Mouse (Mus musculus) MEL (cell line): ENCODE results near the gene Cacng2. TPM values are rescaled to one million over a fixed set of nuclear protein-coding genes. Genes with fewer than 3 reads are reported as not detected.

ENCODE experiments used
- DNase-seq: peaks from one replicate; pipeline ENCODE4 v3.0.0; 2011; ENCODE audit warnings: low read depth, low spot score
- H3K27ac ChIP-seq: 2 replicates; pipeline ENCODE4 v1.5.1; 2012; ENCODE audit warnings: low read depth, mild to moderate bottlenecking, control low read depth, low read length, moderate library complexity; ENCODE audit not compliant: control insufficient read depth
- H3K27me3 ChIP-seq, 2 experiments: fragments of 150-350 bp in 1 of 2; sonication (generic) in 1 of 2; 2 replicates each; pipeline ENCODE4 v1.6.1; 2012; ENCODE audit warnings: low read length in 2 of 2, mild to moderate bottlenecking in 2 of 2, improper control_type of control experiment in 1 of 2, moderate library complexity in 1 of 2; ENCODE audit not compliant: insufficient read depth in 2 of 2, control insufficient read depth in 1 of 2
- H3K36me3 ChIP-seq, 2 experiments: 2 replicates each; pipeline ENCODE4 v1.6.1; 2012 to 2014; ENCODE audit warnings: low read length in 2 of 2, improper control_type of control experiment in 1 of 2, inconsistent platforms in 1 of 2, mild to moderate bottlenecking in 1 of 2; ENCODE audit not compliant: insufficient read depth in 2 of 2, control insufficient read depth in 1 of 2
- H3K4me1 ChIP-seq, 2 experiments: fragments of 150-350 bp in 1 of 2; sonication (generic) in 1 of 2; 2 replicates each; pipeline ENCODE4 v1.6.1; 2012; ENCODE audit warnings: low read length in 2 of 2, improper control_type of control experiment in 1 of 2, mild to moderate bottlenecking in 1 of 2; ENCODE audit not compliant: insufficient read depth in 2 of 2, control insufficient read depth in 1 of 2
- H3K4me3 ChIP-seq, 2 experiments: fragments of 150-350 bp in 1 of 2; sonication (generic) in 1 of 2; 2 replicates each; pipeline ENCODE4 v1.5.1; 2012; ENCODE audit warnings: low read depth in 2 of 2, low read length in 2 of 2, mild to moderate bottlenecking in 2 of 2, moderate library complexity in 2 of 2, control low read depth in 1 of 2, improper control_type of control experiment in 1 of 2; ENCODE audit not compliant: control insufficient read depth in 1 of 2, insufficient read depth in 1 of 2
- H3K79me2 ChIP-seq: 2 replicates; pipeline ENCODE4 v1.6.1; 2012; ENCODE audit warnings: mild to moderate bottlenecking, low read length, moderate library complexity; ENCODE audit not compliant: control insufficient read depth, poor library complexity, insufficient read depth
- H3K9ac ChIP-seq: 2 replicates; pipeline ENCODE4 v1.6.1; 2012; ENCODE audit warnings: low read depth, mild to moderate bottlenecking, control low read depth, low read length, moderate library complexity; ENCODE audit not compliant: control insufficient read depth, poor library complexity, severe bottlenecking
- H3K9me3 ChIP-seq: fragments of 150-350 bp; sonication (generic); replicated peaks from 2 replicates; pipeline ENCODE4 v1.6.1; 2012; ENCODE audit warnings: mild to moderate bottlenecking, low read length, improper control_type of control experiment, moderate library complexity; ENCODE audit not compliant: insufficient read depth
- BHLHE40 ChIP-seq: IDR thresholded peaks from 2 replicates; pipeline ENCODE4 v1.6.1; 2012; ENCODE audit warnings: low read depth, mild to moderate bottlenecking, inconsistent platforms, low read length, improper control_type of control experiment, borderline replicate concordance
- CHD1 ChIP-seq: IDR thresholded peaks from 2 replicates; pipeline ENCODE4 v1.6.1; 2012; ENCODE audit warnings: low read depth, mild to moderate bottlenecking, inconsistent platforms, low read length, improper control_type of control experiment
- ELF1 ChIP-seq: IDR thresholded peaks from 2 replicates; pipeline ENCODE4 v1.6.1; 2014; ENCODE audit warnings: low read depth, mild to moderate bottlenecking, inconsistent platforms, low read length, improper control_type of control experiment, moderate library complexity
- GATA1 ChIP-seq: IDR thresholded peaks from 2 replicates; pipeline ENCODE4 v1.6.1; 2011; ENCODE audit warnings: low read depth, low read length, improper control_type of control experiment
- JUND ChIP-seq: IDR thresholded peaks from 2 replicates; pipeline ENCODE4 v1.6.1; 2011; ENCODE audit warnings: low read depth, mild to moderate bottlenecking, improper control_type of control experiment, low read length
- KAT2A ChIP-seq: conservative IDR thresholded peaks from 2 replicates; pipeline ENCODE4 v1.6.1; 2012; ENCODE audit warnings: low read depth, low read length, improper control_type of control experiment, inconsistent platforms
- MAFK ChIP-seq: IDR thresholded peaks from 2 replicates; pipeline ENCODE4 v1.6.1; 2011; ENCODE audit warnings: low read depth, mild to moderate bottlenecking, low read length, improper control_type of control experiment, borderline replicate concordance
- MAX ChIP-seq: IDR thresholded peaks from 2 replicates; pipeline ENCODE4 v1.6.1; 2011; ENCODE audit warnings: low read length, improper control_type of control experiment
- NELFE ChIP-seq: IDR thresholded peaks from 2 replicates; pipeline ENCODE4 v1.6.1; 2011; ENCODE audit warnings: low read depth, low read length, improper control_type of control experiment
- POLR2AphosphoS2 ChIP-seq: IDR thresholded peaks from 2 replicates; pipeline ENCODE4 v1.6.1; 2011; ENCODE audit warnings: low read length, improper control_type of control experiment
- RAD21 ChIP-seq: IDR thresholded peaks from 2 replicates; pipeline ENCODE4 v1.6.1; 2011; ENCODE audit warnings: mild to moderate bottlenecking, low read depth, low read length, improper control_type of control experiment
- RCOR1 ChIP-seq: IDR thresholded peaks from 2 replicates; pipeline ENCODE4 v1.6.1; 2012; ENCODE audit warnings: low read depth, mild to moderate bottlenecking, inconsistent platforms, low read length, improper control_type of control experiment
- SIN3A ChIP-seq: IDR thresholded peaks from 2 replicates; pipeline ENCODE4 v1.6.1; 2012; ENCODE audit warnings: low read length, improper control_type of control experiment, inconsistent platforms
- SMC3 ChIP-seq: IDR thresholded peaks from 2 replicates; pipeline ENCODE4 v1.6.1; 2011; ENCODE audit warnings: low read depth, low read length, improper control_type of control experiment
- TBP ChIP-seq: IDR thresholded peaks from 2 replicates; pipeline ENCODE4 v1.8.0; 2011; ENCODE audit warnings: low read depth, low read length, improper control_type of control experiment
- UBTF ChIP-seq: IDR thresholded peaks from 2 replicates; pipeline ENCODE4 v1.6.1; 2012; ENCODE audit warnings: low read depth, mild to moderate bottlenecking, inconsistent platforms, low read length, improper control_type of control experiment, moderate library complexity, borderline replicate concordance; ENCODE audit not compliant: insufficient read depth
- USF1 ChIP-seq: IDR thresholded peaks from 2 replicates; pipeline ENCODE4 v1.6.1; 2014; ENCODE audit warnings: low read depth, mild to moderate bottlenecking, inconsistent platforms, low read length, improper control_type of control experiment, moderate library complexity
- USF2 ChIP-seq, 2 experiments: IDR thresholded peaks; 2 replicates each; pipeline ENCODE4 v1.6.1; 2011 to 2012; ENCODE audit warnings: improper control_type of control experiment in 2 of 2, low read length in 2 of 2, borderline replicate concordance in 1 of 2, inconsistent platforms in 1 of 2, low read depth in 1 of 2, mild to moderate bottlenecking in 1 of 2; ENCODE audit not compliant: insufficient read depth in 1 of 2
- ZNF384 ChIP-seq: IDR thresholded peaks from 2 replicates; pipeline ENCODE4 v1.6.1; 2012; ENCODE audit warnings: low read depth, mild to moderate bottlenecking, inconsistent platforms, low read length, improper control_type of control experiment
- polyA plus RNA-seq, 2 experiments: library from polyadenylated mRNA; stranded (reverse) in 1 of 2; unstranded in 1 of 2; fragments of >175 nt in 1 of 2; fragments of >200 nt in 1 of 2; gene quantifications; 2 replicates each; pipeline versions ENCODE4 v1.2.1 to v1.2.4; 2012; ENCODE audit warnings: low replicate concordance in 2 of 2, low read depth in 1 of 2; ENCODE audit not compliant: insufficient read length in 2 of 2, insufficient read depth in 1 of 2, missing spikeins in 1 of 2
- total RNA-seq: library from RNA; depleted of rRNA; stranded (reverse); fragments of 300-350 nt; gene quantifications from 2 replicates; pipeline ENCODE4 v1.2.3, GENCODE M21; 2012

The Cacng2 gene
- total and polyA plus RNA-seq, 3 experiments, result not detected

GRCm38 (mm10) chr15:77954362-77954761 is 165.5 kb downstream of the Cacng2 start:
- TF ChIP-seq ELF1 (no peak), JUND (no peak)
- no peak for DNase-seq
- H3K36me3 ChIP-seq, result peaks cover 0 to 8% of the 10 kb centered on the region in 2 experiments; a peak in 2 of 4 replicates

GRCm38 (mm10) chr15:77952921-77953320 is 166.9 kb downstream of the Cacng2 start:
- no peak overlapping the region for H3K27ac ChIP-seq
- H3K9ac ChIP-seq, result no peak overlapping the region
- no peaks in the 10 kb centered on the region for H3K9me3 ChIP-seq
- no peak for DNase-seq
- peaks cover 4 to 16% of the 10 kb centered on the region in 2 experiments; a peak in 3 of 4 replicates for H3K4me1 ChIP-seq
- H3K4me3 ChIP-seq, result no peak overlapping the region
- H3K27me3 ChIP-seq, result no peaks in the 10 kb centered on the region
- peaks cover 0 to 8% of the 10 kb centered on the region in 2 experiments; a peak in 3 of 4 replicates for H3K36me3 ChIP-seq
- TF ChIP-seq POLR2AphosphoS2 (no peak), TBP (no peak)
- TF ChIP-seq, all 39 proteins: peak for 0
- H3K79me2 ChIP-seq, result no peaks in the 10 kb centered on the region; the same call in none of the 2 replicates

More at GRCm38 (mm10) chr15:77954362-77954761, 165.5 kb downstream of the Cacng2 start:
- Histone ChIP-seq H3K9ac (no peak overlapping the region), H3K27me3 (no peaks in the 10 kb centered on the region), H3K27ac (no peak overlapping the region), H3K9me3 (no peaks in the 10 kb centered on the region), H3K4me3 (no peak overlapping the region), H3K4me1 (peaks cover 4 to 16% of the 10 kb centered on the region in 2 experiments; a peak in 3 of 4 replicates), H3K79me2 (no peaks in the 10 kb centered on the region; the same call in none of the 2 replicates)

GRCm38 (mm10) chr15:77949061-77949460 is 170.8 kb downstream of the Cacng2 start:
- Histone ChIP-seq H3K4me3 (no peak overlapping the region), H3K36me3 (peaks cover 0 to 3% of the 10 kb centered on the region in 2 experiments; a peak in 2 of 4 replicates), H3K27me3 (no peaks in the 10 kb centered on the region), H3K27ac (no peak overlapping the region), H3K9me3 (no peaks in the 10 kb centered on the region), H3K79me2 (no peaks in the 10 kb centered on the region), H3K4me1 (peaks cover 0 to 7% of the 10 kb centered on the region in 2 experiments; a peak in 3 of 4 replicates), H3K9ac (no peak overlapping the region)
- no peak for DNase-seq
- no peak for TF ChIP-seq RAD21
- no peak for TF ChIP-seq RCOR1
- TF ChIP-seq GATA1, result no peak
- no peak for TF ChIP-seq ZNF384
- TF ChIP-seq BHLHE40, result no peak
- no peak for TF ChIP-seq JUND
- TF ChIP-seq ELF1, result no peak
- no peak for TF ChIP-seq SMC3
- no peak for TF ChIP-seq USF1
- no peak for TF ChIP-seq USF2 (IDR thresholded peaks at IDR 0.05; ENCODE audit: borderline replicate concordance in 1 of 2, insufficient read depth in 1 of 2, low read depth in 1 of 2, low read length in 2 of 2)
- no peak for TF ChIP-seq TBP
- no peak for TF ChIP-seq KAT2A
- no peak for TF ChIP-seq CHD1
- TF ChIP-seq NELFE, result no peak
- no peak for TF ChIP-seq SIN3A
- TF ChIP-seq MAFK, result no peak
- no peak for TF ChIP-seq UBTF
- TF ChIP-seq MAX, result no peak
